Mouse (Mus musculus) liver, embryonic 14.5 days (tissue): ENCODE measurements around the gene Eif5. TPM values are rescaled to one million over a fixed set of nuclear protein-coding genes. Genes with fewer than 3 reads are reported as not detected.
A peak's percentile ranks its signal among the peaks of the same experiment; 100 is the strongest.

Source experiments
- ATAC-seq: fragments of 200-750 bp; cut with Nextera tagmentation; 2 replicates; pipeline ENCODE4 v1.8.0; 2017; ENCODE audit warnings: moderate number of reproducible peaks, mild to moderate bottlenecking, moderate library complexity; ENCODE audit not compliant: insufficient read depth
- DNase-seq, 3 experiments: peaks; one replicate each; pipeline ENCODE4 v3.0.0-alpha.2; 2012 to 2013; ENCODE audit warnings: low read depth in 3 of 3, low spot score in 3 of 3
- H3K27ac ChIP-seq: fragments of 300-500 bp; sonication (generic); 2 replicates; pipeline ENCODE4 v1.5.1; 2014; ENCODE audit warnings: moderate library complexity, mild to moderate bottlenecking, control low read depth, inconsistent platforms
- H3K27me3 ChIP-seq: fragments of 300-500 bp; sonication (generic); 2 replicates; pipeline ENCODE4 v1.6.1; 2014; ENCODE audit warnings: mild to moderate bottlenecking, low read length, moderate library complexity; ENCODE audit not compliant: control insufficient read depth, insufficient read depth
- H3K36me3 ChIP-seq: fragments of 300-500 bp; sonication (generic); replicated peaks from 2 replicates; pipeline ENCODE4 v1.6.1; 2014; ENCODE audit warnings: low read depth; ENCODE audit not compliant: control insufficient read depth, insufficient read depth
- H3K4me1 ChIP-seq, 2 experiments: fragments of 200-500 bp in 1 of 2; fragments of 300-500 bp in 1 of 2; sonication (generic) in 1 of 2; replicated peaks; 2 replicates each; pipeline ENCODE4 v1.6.1; 2012 to 2014; ENCODE audit warnings: antibody characterized with exemption in 1 of 2, inconsistent platforms in 1 of 2, low read length in 1 of 2; ENCODE audit not compliant: control insufficient read depth in 2 of 2, insufficient read depth in 2 of 2
- H3K4me2 ChIP-seq: fragments of 300-500 bp; sonication (generic); 2 replicates; pipeline ENCODE4 v1.6.1; 2014; ENCODE audit warnings: low read depth, mild to moderate bottlenecking, control low read depth, moderate library complexity
- H3K4me3 ChIP-seq, 2 experiments: fragments of 200-500 bp in 1 of 2; fragments of 300-500 bp in 1 of 2; sonication (generic) in 1 of 2; 2 replicates each; pipeline ENCODE4 v1.5.1; 2012 to 2014; ENCODE audit warnings: low read depth in 2 of 2, low read length in 2 of 2, mild to moderate bottlenecking in 2 of 2, control low read depth in 1 of 2, inconsistent platforms in 1 of 2, moderate library complexity in 1 of 2; ENCODE audit not compliant: insufficient read depth in 1 of 2
- H3K9ac ChIP-seq: fragments of 300-500 bp; sonication (generic); replicated peaks from 2 replicates; pipeline ENCODE4 v1.6.1; 2014; ENCODE audit warnings: mild to moderate bottlenecking, control low read depth, moderate library complexity
- H3K9me3 ChIP-seq: fragments of 300-500 bp; sonication (generic); 2 replicates; pipeline ENCODE4 v1.6.1; 2016; ENCODE audit warnings: low read length, mixed read lengths; ENCODE audit not compliant: control insufficient read depth
- CTCF ChIP-seq: IDR thresholded peaks from 2 replicates; pipeline ENCODE4 v1.5.1; 2016; ENCODE audit warnings: antibody characterized with exemption, low read depth, control low read depth
- EP300 ChIP-seq: IDR thresholded peaks from 2 replicates; pipeline ENCODE4 v1.6.1; 2016; ENCODE audit warnings: antibody characterized with exemption, low read depth
- WGBS: fragments of 180-500 bp; shearing (Covaris S2); extraction: QIAGEN DNeasy Blood & Tissue Kit; methylation state at CpG from one replicate; pipeline ENCODE4 v1.1.7; 2014; ENCODE audit not compliant: insufficient replicate concordance; 5-methylcytosine and 5-hydroxymethylcytosine counted together
- polyA plus RNA-seq, 2 experiments: library from polyadenylated mRNA; depleted of rRNA in 1 of 2; stranded (reverse) in 1 of 2; unstranded in 1 of 2; fragments of >200 nt; fragmentation: Nextera tagmentation in 1 of 2; extraction: Ambion mirVana in 1 of 2; gene quantifications; 2 replicates each; pipeline versions ENCODE4 v1.2.1 to v1.2.3; 2012 to 2014

Eif5 gene
- polyA plus RNA-seq, 2 experiments: 112 to 411 TPM

DNA sequence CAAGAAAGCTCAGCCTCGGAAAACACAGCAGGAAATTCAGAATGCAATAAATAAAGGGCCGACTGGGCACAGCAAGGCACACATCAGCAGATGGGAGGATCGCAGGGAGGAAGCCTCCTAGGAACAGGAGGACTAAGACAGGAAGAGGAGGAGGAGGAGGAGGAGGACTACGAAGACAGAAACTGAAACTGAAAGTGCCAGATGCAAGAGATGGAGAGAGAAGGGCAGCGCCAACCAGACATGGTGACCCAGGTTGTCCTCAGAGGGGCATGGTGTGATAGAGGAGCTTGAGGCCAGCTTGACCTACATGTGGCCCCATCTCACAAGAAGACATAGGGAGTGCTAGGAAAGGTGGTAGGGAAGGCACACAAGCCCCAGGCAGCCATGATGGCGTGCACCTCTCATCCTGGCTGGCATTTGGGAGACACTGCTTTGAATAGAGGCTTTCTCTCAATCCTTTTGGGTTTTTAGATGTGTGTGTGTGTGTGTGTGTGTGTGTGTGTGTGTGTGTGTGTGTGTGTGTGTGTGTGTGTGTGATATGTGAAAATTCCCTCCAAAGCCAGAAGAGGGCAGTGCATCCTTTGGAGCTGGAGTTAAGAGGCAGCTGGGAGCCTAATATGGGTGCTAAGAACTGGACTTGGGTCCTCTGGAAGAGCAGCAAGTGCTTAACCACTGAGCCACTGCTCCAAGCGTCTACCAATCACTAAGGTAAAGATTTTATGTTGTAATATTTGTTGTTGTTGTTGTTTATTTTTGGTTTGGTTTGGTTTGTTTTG, 22.8 kb upstream of the Eif5 start:
- Histone ChIP-seq H3K36me3 (no peaks in the 10 kb centered on the region), H3K27ac (peak overlapping the region; percentile 24), H3K4me3 (peak overlapping the region; percentile 31 to 37), H3K4me2 (peak overlapping the region; percentile 67), H3K9ac (peak overlapping the region; percentile 62), H3K4me1 (peaks cover 50 to 55% of the 10 kb centered on the region in 2 experiments), H3K9me3 (peaks cover 3% of the 10 kb centered on the region), H3K27me3 (no peaks in the 10 kb centered on the region)
- ATAC-seq: no peak
- no peak for DNase-seq
- TF ChIP-seq CTCF (peak; percentile 51), EP300 (no peak)
- WGBS: 57% methylated on average over 7 of the region's 7 CpGs

DNA sequence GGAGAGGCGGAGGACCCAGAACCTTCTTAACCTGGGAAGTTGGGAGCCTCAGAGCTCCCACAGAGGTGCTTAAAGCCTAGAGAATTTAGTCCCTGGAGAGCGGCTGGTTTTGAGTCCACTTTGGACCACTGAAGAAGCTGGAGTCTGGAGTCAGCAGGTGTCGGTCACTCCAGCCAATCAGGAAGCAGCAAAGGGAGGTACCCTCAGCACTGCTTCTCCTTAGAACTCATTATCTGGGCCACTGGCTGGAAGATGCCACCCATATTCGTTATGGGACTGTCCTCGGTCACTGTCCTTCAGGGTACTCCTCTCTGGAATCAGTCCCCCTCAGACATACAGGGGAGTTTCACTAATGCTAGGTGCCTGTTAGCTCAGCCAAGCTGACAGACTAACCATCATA, 21.9 kb upstream of the Eif5 start:
- H3K27me3 ChIP-seq: no peaks in the 10 kb centered on the region
- peaks cover 3% of the 10 kb centered on the region for H3K9me3 ChIP-seq
- TF ChIP-seq CTCF (no peak), EP300 (no peak)
- ATAC-seq (no peak), DNase-seq (peak in 1 of 3 experiments; percentile 36)
- H3K4me3 ChIP-seq: no peak overlapping the region
- H3K9ac ChIP-seq: peak overlapping the region; percentile 64
- H3K36me3 ChIP-seq: no peaks in the 10 kb centered on the region
- H3K4me1 ChIP-seq: peaks cover 50 to 55% of the 10 kb centered on the region in 2 experiments
- H3K4me2 ChIP-seq: peak overlapping the region; percentile 84
- 74% methylated on average over 5 of the region's 5 CpGs for WGBS
- H3K27ac ChIP-seq: peak overlapping the region; percentile 100

DNA sequence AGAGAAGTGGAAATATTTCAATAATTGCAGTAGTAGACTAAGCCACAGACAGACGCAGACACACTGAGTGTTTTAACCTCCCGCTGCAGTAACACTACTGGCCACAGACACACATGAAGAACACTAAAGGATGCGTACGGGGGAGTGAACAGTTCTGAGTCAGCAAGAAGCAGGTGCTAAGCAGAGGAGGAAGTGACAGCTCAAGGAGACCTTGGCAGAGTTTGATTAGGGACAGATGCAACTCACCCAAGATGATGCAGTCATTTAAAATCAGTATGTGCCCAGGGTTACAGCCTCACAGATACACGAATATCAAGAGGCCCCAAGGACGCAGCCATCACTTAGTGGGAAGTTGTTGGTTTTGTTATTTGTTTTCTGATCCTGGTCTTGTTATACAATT, 21.0 kb upstream of the Eif5 start:
- H3K36me3 ChIP-seq: no peaks in the 10 kb centered on the region
- 26% methylated on average over 6 of the region's 6 CpGs for WGBS
- H3K27me3 ChIP-seq: no peaks in the 10 kb centered on the region
- ATAC-seq: peak; percentile 73
- H3K4me2 ChIP-seq: peak overlapping the region; percentile 84
- peaks cover 3% of the 10 kb centered on the region for H3K9me3 ChIP-seq
- peak overlapping the region; percentile 77 for H3K9ac ChIP-seq
- peaks cover 50 to 55% of the 10 kb centered on the region in 2 experiments for H3K4me1 ChIP-seq
- H3K4me3 ChIP-seq: peak overlapping the region in 1 of 2 experiments; percentile 38; a peak in 1 of 4 replicates
- peak overlapping the region; percentile 100 for H3K27ac ChIP-seq
- TF ChIP-seq CTCF: peak; percentile 69
- TF ChIP-seq EP300: peak; percentile 80
- peak; percentile 80 to 86 (median 82) for DNase-seq

DNA sequence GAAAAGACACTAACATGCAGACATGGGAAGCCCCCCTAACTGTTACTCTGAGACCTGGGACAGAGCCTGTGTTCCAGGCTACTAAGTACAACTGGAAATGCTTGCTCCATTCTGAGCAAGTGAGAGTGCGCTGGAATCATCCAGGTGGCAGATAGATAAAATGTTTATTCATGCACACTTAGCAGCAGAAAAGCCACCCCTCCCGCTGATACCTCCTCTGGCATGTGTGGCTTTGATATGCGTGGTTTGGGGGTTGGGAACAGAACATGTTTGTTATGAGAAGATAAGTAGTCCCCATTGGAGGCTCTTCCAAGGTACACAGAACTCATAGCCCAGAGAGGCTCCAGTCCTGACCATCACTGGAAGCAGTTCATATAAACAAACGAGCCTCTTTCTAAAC, 19.9 kb upstream of the Eif5 start:
- Histone ChIP-seq H3K4me2 (peak overlapping the region; percentile 84), H3K4me3 (peak overlapping the region; percentile 26 to 49), H3K9me3 (peaks cover 5% of the 10 kb centered on the region), H3K27ac (peak overlapping the region; percentile 100), H3K27me3 (no peaks in the 10 kb centered on the region), H3K36me3 (no peaks in the 10 kb centered on the region), H3K9ac (peak overlapping the region; percentile 78), H3K4me1 (peaks cover 50 to 55% of the 10 kb centered on the region in 2 experiments)
- DNase-seq (peak; percentile 94 to 96 (median 95)), ATAC-seq (peak; percentile 93)
- TF ChIP-seq CTCF (no peak), EP300 (peak; percentile 99)
- WGBS: 16% methylated on average over 4 of the region's 4 CpGs

DNA sequence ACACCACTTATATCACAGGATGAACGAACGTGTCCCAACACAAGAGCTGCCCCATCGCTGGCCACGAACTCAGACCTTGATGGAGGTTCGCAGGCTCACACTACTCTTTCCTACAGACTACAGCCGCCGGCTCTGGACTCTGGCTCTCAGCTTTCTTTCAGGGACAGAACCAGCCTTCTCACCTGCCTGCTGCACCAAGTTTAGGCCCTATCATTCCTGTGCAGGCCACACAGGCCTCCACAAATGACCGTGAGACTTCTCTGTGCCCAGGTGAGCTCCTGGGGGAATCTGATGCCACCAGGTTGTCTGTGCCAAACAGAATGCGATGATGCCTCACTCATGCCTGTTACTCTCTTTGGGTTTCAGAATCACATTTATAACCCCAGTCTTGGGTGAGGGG, 19.4 kb upstream of the Eif5 start:
- no peaks in the 10 kb centered on the region for H3K27me3 ChIP-seq
- H3K9ac ChIP-seq: peak overlapping the region; percentile 78
- H3K27ac ChIP-seq: peak overlapping the region; percentile 100
- H3K4me3 ChIP-seq: peak overlapping the region; percentile 26 to 49
- H3K9me3 ChIP-seq: peaks cover 5% of the 10 kb centered on the region
- DNase-seq (peak in 1 of 3 experiments; percentile 58), ATAC-seq (peak; percentile 66)
- H3K4me1 ChIP-seq: peaks cover 50 to 55% of the 10 kb centered on the region in 2 experiments
- H3K36me3 ChIP-seq: no peaks in the 10 kb centered on the region
- H3K4me2 ChIP-seq: peak overlapping the region; percentile 84
- TF ChIP-seq CTCF (no peak), EP300 (no peak)
- 39% methylated on average over 9 of the region's 9 CpGs for WGBS
